Mouse (Mus musculus) bone marrow macrophage, adult 2 months (primary cell): ENCODE measurements around the gene Pou2af1.

ENCODE experiments used
- CTCF ChIP-seq: IDR thresholded peaks from 2 replicates; pipeline ENCODE4 v1.5.1; 2012; ENCODE audit warnings: low read depth, mild to moderate bottlenecking, low read length, moderate library complexity
- POLR2A ChIP-seq: IDR thresholded peaks from 2 replicates; pipeline ENCODE4 v1.6.1; 2012; ENCODE audit warnings: mild to moderate bottlenecking, low read depth, low read length, borderline replicate concordance

- no peak for TF ChIP-seq POLR2A
- no peak for TF ChIP-seq CTCF
Measured at GRCm38 (mm10) chr9:51232163-51232562, 18.7 kb downstream of the Pou2af1 start.
